Mouse (Mus musculus) forebrain, postnatal 0 days (tissue): ENCODE results near the gene Numb. TPM values are rescaled to one million over a fixed set of nuclear protein-coding genes. Genes with fewer than 3 reads are reported as not detected.

Experiments
- ATAC-seq: fragments of 200-750 bp; cut with Nextera tagmentation; 2 replicates; pipeline ENCODE4 v1.8.0; 2017; ENCODE audit warnings: mild to moderate bottlenecking, moderate library complexity
- DNase-seq: peaks from one replicate; pipeline ENCODE4 v3.0.0-alpha.2; 2015
- H3K27ac ChIP-seq: fragments of 300-500 bp; sonication (generic); 2 replicates; pipeline ENCODE4 v1.5.1; 2014; ENCODE audit warnings: low read depth, mild to moderate bottlenecking, antibody characterized with exemption, low read length, moderate library complexity, mixed read lengths
- H3K27me3 ChIP-seq: fragments of 300-500 bp; sonication (generic); 2 replicates; pipeline ENCODE4 v1.6.1; 2014; ENCODE audit warnings: mild to moderate bottlenecking, low read length, mixed read lengths; ENCODE audit not compliant: insufficient read depth
- H3K36me3 ChIP-seq: fragments of 300-500 bp; sonication (generic); 2 replicates; pipeline ENCODE4 v1.6.1; 2014; ENCODE audit warnings: mild to moderate bottlenecking, moderate library complexity; ENCODE audit not compliant: insufficient read depth
- H3K4me1 ChIP-seq: fragments of 300-500 bp; sonication (generic); 2 replicates; pipeline ENCODE4 v1.6.1; 2014; ENCODE audit warnings: antibody characterized with exemption; ENCODE audit not compliant: insufficient read depth
- H3K4me2 ChIP-seq: fragments of 300-500 bp; sonication (generic); 2 replicates; pipeline ENCODE4 v1.6.1; 2014; ENCODE audit warnings: low read depth, mild to moderate bottlenecking, moderate library complexity
- H3K4me3 ChIP-seq: fragments of 300-500 bp; sonication (generic); 2 replicates; pipeline ENCODE4 v1.5.1; 2014; ENCODE audit warnings: low read depth, low read length, mixed read lengths
- H3K9ac ChIP-seq: fragments of 300-500 bp; sonication (generic); 2 replicates; pipeline ENCODE4 v1.6.1; 2014; ENCODE audit warnings: mild to moderate bottlenecking
- H3K9me3 ChIP-seq: fragments of 300-500 bp; sonication (generic); 2 replicates; pipeline ENCODE4 v1.6.1; 2016; ENCODE audit warnings: low read length
- CTCF ChIP-seq: sonication (generic); IDR thresholded peaks from 2 replicates; pipeline ENCODE4 v1.5.1; 2016; ENCODE audit warnings: antibody characterized with exemption, control low read depth, low read depth
- WGBS: fragments of 180-500 bp; shearing (Covaris S2); extraction: QIAGEN DNeasy Blood & Tissue Kit; methylation state at CpG from one replicate; pipeline ENCODE4 v1.1.7; 2014; 5-methylcytosine and 5-hydroxymethylcytosine counted together
- polyA plus RNA-seq: library from polyadenylated mRNA; unstranded; fragments of >200 nt; fragmentation: Nextera tagmentation; extraction: Ambion mirVana; gene quantifications from 2 replicates; pipeline ENCODE4 v1.2.1, GENCODE M21; 2015
- total RNA-seq: library from RNA; depleted of rRNA; stranded (reverse); fragments of >200 nt; gene quantifications from 2 replicates; pipeline ENCODE4 v1.2.3, GENCODE M21; 2014

Gene Numb
- total and polyA plus RNA-seq, 2 experiments from 2014 or later = 9.0 to 12.4 TPM

- 65% methylated on average over 10 of the region's 10 CpGs for WGBS
- Histone ChIP-seq H3K9ac (no peak overlapping the region), H3K4me1 (no peaks in the 10 kb centered on the region), H3K27ac (no peak overlapping the region), H3K36me3 (no peaks in the 10 kb centered on the region), H3K27me3 (no peaks in the 10 kb centered on the region), H3K4me2 (no peak overlapping the region), H3K4me3 (no peak overlapping the region), H3K9me3 (no peaks in the 10 kb centered on the region)
- DNase-seq (no peak), ATAC-seq (no peak)
- TF ChIP-seq CTCF = no peak
Measured at GRCm38 (mm10) chr12:83937600-83937999, 15.9 kb upstream of the Numb start.

- Histone ChIP-seq H3K9ac (no peak overlapping the region), H3K4me2 (no peak overlapping the region), H3K36me3 (no peaks in the 10 kb centered on the region), H3K27me3 (no peaks in the 10 kb centered on the region), H3K4me1 (no peaks in the 10 kb centered on the region), H3K27ac (no peak overlapping the region), H3K9me3 (no peaks in the 10 kb centered on the region), H3K4me3 (no peak overlapping the region)
- DNase-seq = no peak
- WGBS = 35% methylated on average over 2 of the region's 2 CpGs
- TF ChIP-seq CTCF = no peak
- ATAC-seq = no peak
Measured at GRCm38 (mm10) chr12:83929186-83929804, 7.6 kb upstream of the Numb start.

GRCm38 (mm10) chr12:83927747-83928146 is 6.0 kb upstream of the Numb start:
- H3K27ac ChIP-seq = no peak overlapping the region
- no peak overlapping the region for H3K4me3 ChIP-seq
- H3K27me3 ChIP-seq = no peaks in the 10 kb centered on the region
- no peak overlapping the region for H3K9ac ChIP-seq
- H3K4me2 ChIP-seq = no peak overlapping the region
- TF ChIP-seq CTCF = no peak
- no peaks in the 10 kb centered on the region for H3K36me3 ChIP-seq
- H3K4me1 ChIP-seq = no peaks in the 10 kb centered on the region
- ATAC-seq (no peak), DNase-seq (no peak)
- 83% methylated on average over 4 of the region's 4 CpGs for WGBS
- no peaks in the 10 kb centered on the region for H3K9me3 ChIP-seq

GRCm38 (mm10) chr12:83926061-83926460 is 4.3 kb upstream of the Numb start:
- H3K27me3 ChIP-seq = no peaks in the 10 kb centered on the region
- DNase-seq = no peak
- 50% methylated on average over 2 of the region's 2 CpGs for WGBS

GRCm38 (mm10) chr12:83925160-83925703 is 3.5 kb upstream of the Numb start:
- H3K9ac ChIP-seq = no peak overlapping the region
- no peak for TF ChIP-seq CTCF
- ATAC-seq = no peak
- peaks cover 6% of the 10 kb centered on the region; the same call in 1 of the 2 replicates for H3K4me1 ChIP-seq
- no peak overlapping the region for H3K27ac ChIP-seq
- H3K9me3 ChIP-seq = no peaks in the 10 kb centered on the region
- no peaks in the 10 kb centered on the region for H3K36me3 ChIP-seq
- no peak overlapping the region for H3K4me2 ChIP-seq
- no peak for DNase-seq
- H3K4me3 ChIP-seq = no peak overlapping the region
- 62% methylated on average over 7 of the region's 7 CpGs for WGBS
- no peaks in the 10 kb centered on the region for H3K27me3 ChIP-seq

More at GRCm38 (mm10) chr12:83926061-83926460, 4.3 kb upstream of the Numb start:
- Histone ChIP-seq H3K36me3 (no peaks in the 10 kb centered on the region), H3K4me2 (no peak overlapping the region), H3K27ac (no peak overlapping the region), H3K4me3 (no peak overlapping the region), H3K9ac (no peak overlapping the region), H3K9me3 (no peaks in the 10 kb centered on the region), H3K4me1 (no peaks in the 10 kb centered on the region)
- no peak for ATAC-seq
- no peak for TF ChIP-seq CTCF

- no peak overlapping the region for H3K4me2 ChIP-seq
- ATAC-seq = no peak
Measured at GRCm38 (mm10) chr12:83924332-83924731, 2.6 kb upstream of the Numb start.

GRCm38 (mm10) chr12:83923486-83923859 is 1.7 kb upstream of the Numb start:
- Histone ChIP-seq H3K9ac (no peak overlapping the region), H3K27ac (no peak overlapping the region), H3K4me3 (no peak overlapping the region), H3K27me3 (no peaks in the 10 kb centered on the region), H3K4me1 (peaks cover 6% of the 10 kb centered on the region; the same call in 1 of the 2 replicates), H3K36me3 (no peaks in the 10 kb centered on the region), H3K9me3 (no peaks in the 10 kb centered on the region), H3K4me2 (no peak overlapping the region)
- no peak for ATAC-seq
- TF ChIP-seq CTCF = no peak
- WGBS = 80% methylated on average over 1 of the region's 1 CpGs
- DNase-seq = no peak

More at GRCm38 (mm10) chr12:83924332-83924731, 2.6 kb upstream of the Numb start:
- no peak for TF ChIP-seq CTCF
- peaks cover 6% of the 10 kb centered on the region; the same call in 1 of the 2 replicates for H3K4me1 ChIP-seq
- H3K9ac ChIP-seq = no peak overlapping the region
- WGBS = 62% methylated on average over 3 of the region's 3 CpGs
- no peak for DNase-seq
- no peak overlapping the region for H3K27ac ChIP-seq
- H3K36me3 ChIP-seq = no peaks in the 10 kb centered on the region
- no peaks in the 10 kb centered on the region for H3K9me3 ChIP-seq
- H3K27me3 ChIP-seq = no peaks in the 10 kb centered on the region
- H3K4me3 ChIP-seq = no peak overlapping the region
